Mouse (Mus musculus): ENCODE results near the gene Hist2h2aa1. TPM values are rescaled to one million over a fixed set of nuclear protein-coding genes. Genes with fewer than 3 reads are reported as not detected.
"Not testable (repeated sequence)": the region's sequence is repeated elsewhere in the genome, so short reads cannot be mapped to it uniquely, and the experiment has no call there.

Hist2h2aa1 gene
- polyA plus RNA-seq, 1 experiment from 2014 or later, result 15.7 TPM

DNA sequence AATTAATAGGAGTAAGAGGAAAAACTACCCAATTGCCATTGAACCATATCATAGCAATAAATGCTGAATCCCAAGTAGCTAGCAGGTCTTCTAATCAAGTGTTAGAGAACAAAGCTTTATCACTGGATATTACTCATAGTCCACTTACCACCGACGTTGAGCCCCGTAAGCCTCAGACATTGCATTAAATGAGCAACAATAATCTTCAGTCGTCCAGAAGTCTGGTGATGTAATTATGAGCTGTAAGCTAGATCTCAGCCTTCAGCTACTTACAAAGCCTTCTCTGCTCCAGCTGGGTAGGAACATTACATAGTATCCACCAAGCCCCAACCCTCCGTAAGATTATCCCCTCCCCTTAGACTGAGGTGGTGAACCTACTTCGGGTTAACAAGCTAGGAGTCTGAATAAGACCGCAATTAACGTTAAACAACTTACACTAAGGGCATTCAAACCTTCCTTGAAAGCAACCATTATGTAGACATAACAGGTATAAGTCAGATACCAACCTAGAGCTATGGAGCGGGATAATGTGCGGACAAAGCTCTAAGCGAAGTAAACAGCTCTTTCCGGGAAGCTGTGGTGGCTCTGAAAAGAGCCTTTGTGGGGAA, 7.3 kb upstream of the Hist2h2aa1 start:
- peak overlapping the region; percentile 71 for H3K9ac ChIP-seq
- peak overlapping the region; percentile 89 for H3K4me2 ChIP-seq
- peak overlapping the region; percentile 45 for H3K4me3 ChIP-seq (ENCODE audit: low read depth, low read length)
- ATAC-seq (ENCODE audit: insufficient read depth) (no peak), DNase-seq (peak; percentile 66)
- under 1% methylated on average over 12 of the region's 12 CpGs for WGBS
- H3K27me3 ChIP-seq (ENCODE audit: insufficient read depth, low read length), result no peaks in the 10 kb centered on the region
- no peaks in the 10 kb centered on the region for H3K36me3 ChIP-seq (ENCODE audit: insufficient read depth)
- H3K4me1 ChIP-seq (ENCODE audit: insufficient read depth), result 0 out of 2 replicates have a peak, but pooled peaks cover 2% of the 10 kb centered on the region
- H3K9me3 ChIP-seq (ENCODE audit: low read depth, low read length), result no peaks in the 10 kb centered on the region
- peak overlapping the region; percentile 88 for H3K27ac ChIP-seq (ENCODE audit: low read depth)
- TF ChIP-seq CTCF (IDR thresholded peaks at IDR 0.05; ENCODE audit: low read depth), result no peak

DNA sequence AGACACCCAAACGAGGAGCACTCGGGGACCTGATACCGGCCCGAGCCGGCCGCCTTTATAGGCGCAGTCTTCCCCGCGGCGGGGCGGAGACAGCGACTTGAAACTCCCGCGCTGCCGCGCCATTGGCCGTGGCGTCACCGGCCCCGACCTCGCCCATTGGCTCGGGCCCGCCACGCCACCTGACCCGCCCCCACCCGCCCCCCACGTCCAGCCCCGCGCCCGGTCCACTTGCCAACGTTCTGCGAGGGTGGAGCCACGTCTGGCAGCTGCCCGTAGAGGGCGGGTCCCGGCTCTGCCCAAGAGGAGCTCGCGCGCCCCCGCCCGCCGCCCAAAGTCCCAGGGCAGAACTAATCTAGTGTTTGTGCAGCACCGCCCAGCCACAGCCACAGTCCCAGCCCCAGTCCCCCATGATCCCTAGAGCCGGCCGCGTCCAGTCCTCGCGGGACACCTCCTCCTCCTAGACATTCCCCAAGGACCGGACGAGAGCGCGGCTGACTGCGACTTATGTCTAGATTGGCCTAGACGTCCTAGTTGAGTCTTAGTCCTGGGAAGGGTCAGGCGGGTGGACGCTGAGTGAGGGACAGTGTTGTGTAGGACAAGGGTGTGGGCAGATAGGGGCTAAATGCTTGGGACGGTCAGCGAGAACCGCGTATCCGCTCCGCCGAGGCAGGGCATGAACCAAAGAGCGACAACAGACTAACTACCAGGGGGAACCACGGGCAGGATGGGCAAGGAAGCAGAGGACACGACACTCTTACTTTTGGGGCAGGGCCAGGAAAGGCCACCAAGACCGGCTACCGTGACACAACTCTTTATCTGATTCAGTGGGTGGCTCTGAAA, 6.1 kb upstream of the Hist2h2aa1 start, which contains the start of gene Hist2h3c2:
TSS of gene Hist2h3c2 (minus strand) at position 174 of the 840 bp plus-strand sequence.
- H3K27me3 ChIP-seq (ENCODE audit: insufficient read depth, low read length); DNase-seq; H3K36me3 ChIP-seq (ENCODE audit: insufficient read depth); H3K4me1 ChIP-seq (ENCODE audit: insufficient read depth); H3K9me3 ChIP-seq (ENCODE audit: low read depth, low read length): not testable (repeated sequence)
- Histone ChIP-seq H3K4me3 (ENCODE audit: low read depth, low read length) (peak within 1 kb of the TSS; percentile 45), H3K27ac (ENCODE audit: low read depth) (peak within 1 kb of the TSS; percentile 88), H3K9ac (peak within 1 kb of the TSS; percentile 71), H3K4me2 (peak within 1 kb of the TSS; percentile 89)
- under 1% methylated on average over 20 of the region's 68 CpGs for WGBS
- peak; percentile 92 for ATAC-seq (ENCODE audit: insufficient read depth)

DNA sequence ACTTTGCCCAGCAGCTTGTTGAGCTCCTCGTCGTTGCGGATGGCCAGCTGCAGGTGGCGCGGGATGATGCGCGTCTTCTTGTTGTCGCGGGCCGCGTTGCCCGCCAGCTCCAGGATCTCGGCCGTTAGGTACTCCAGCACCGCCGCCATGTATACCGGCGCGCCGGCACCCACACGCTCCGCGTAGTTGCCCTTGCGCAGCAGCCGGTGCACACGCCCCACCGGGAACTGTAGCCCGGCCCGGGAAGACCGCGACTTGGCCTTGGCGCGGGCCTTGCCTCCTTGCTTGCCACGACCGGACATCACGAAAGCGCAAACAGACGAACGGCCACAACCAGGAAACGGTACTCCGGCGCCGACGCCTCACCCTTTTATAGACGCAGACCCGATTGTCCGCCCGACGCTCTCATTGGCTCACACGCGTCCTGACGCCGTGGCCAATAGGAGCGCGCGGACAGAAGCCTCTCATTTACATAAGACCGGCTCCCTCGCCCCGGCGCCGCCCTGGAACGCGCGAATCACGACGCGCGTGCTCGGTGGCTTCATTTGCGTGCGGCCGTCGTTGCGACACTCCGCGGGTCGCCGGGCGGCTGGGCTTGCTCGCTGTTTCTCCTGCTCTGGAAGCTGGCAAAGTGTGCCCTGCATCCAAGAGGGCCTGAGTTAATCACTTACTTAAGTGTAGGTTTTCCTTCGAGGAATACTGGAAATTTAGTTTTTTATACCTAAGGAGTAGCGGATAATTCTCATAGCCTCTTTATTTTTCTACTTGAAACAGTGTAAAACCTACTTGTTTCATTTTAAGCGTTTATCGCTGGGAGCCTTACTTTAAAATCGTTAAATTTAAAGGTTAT, 5.1 kb upstream of the Hist2h2aa1 start, which contains the start of gene Hist2h2aa2:
TSS of gene Hist2h2aa2 (minus strand) at position 328 of the 850 bp plus-strand sequence.
- 4% methylated on average over 28 of the region's 85 CpGs for WGBS
- not testable (repeated sequence) for H3K36me3 ChIP-seq (ENCODE audit: insufficient read depth); H3K27me3 ChIP-seq (ENCODE audit: insufficient read depth, low read length); H3K4me1 ChIP-seq (ENCODE audit: insufficient read depth); H3K9me3 ChIP-seq (ENCODE audit: low read depth, low read length)
- Histone ChIP-seq H3K27ac (ENCODE audit: low read depth) (peak within 1 kb of the TSS; percentile 94), H3K9ac (peak within 1 kb of the TSS; percentile 47), H3K4me3 (ENCODE audit: low read depth, low read length) (peak within 1 kb of the TSS; percentile 29; the same call in 1 of the 2 replicates), H3K4me2 (peak within 1 kb of the TSS; percentile 54)
- DNase-seq, result peak; percentile 84
- peak; percentile 75 for ATAC-seq (ENCODE audit: insufficient read depth)

DNA sequence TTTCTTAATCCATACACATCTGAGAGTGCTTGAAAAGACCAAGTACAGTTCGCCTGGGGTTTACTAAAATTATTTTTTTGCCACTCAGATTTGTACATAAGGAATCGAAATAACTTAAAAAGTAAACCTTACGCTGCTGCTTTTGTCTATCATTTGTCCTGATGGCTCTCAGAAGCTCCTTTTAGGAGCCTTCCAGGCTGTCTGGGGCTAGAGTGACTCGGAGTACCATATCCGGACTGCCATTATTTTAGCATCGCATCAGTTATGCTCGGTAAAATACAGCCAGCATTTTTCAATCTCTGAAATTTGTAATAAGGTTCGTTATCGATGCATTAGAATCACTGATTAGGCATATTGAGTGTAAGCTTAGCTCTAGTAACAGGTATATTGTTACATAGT, 4.5 kb upstream of the Hist2h2aa1 start:
- WGBS, result 72% methylated on average over 9 of the region's 9 CpGs
- DNase-seq, result peak; percentile 14

GRCm38 (mm10) chr3:96243921-96244572, 1.2 kb upstream of the Hist2h2aa1 start:
- peak overlapping the region; percentile 70 for H3K4me2 ChIP-seq
- peaks cover 8% of the 10 kb centered on the region for H3K4me1 ChIP-seq (ENCODE audit: insufficient read depth)
- no peaks in the 10 kb centered on the region for H3K27me3 ChIP-seq (ENCODE audit: insufficient read depth, low read length)
- no peak for ATAC-seq (ENCODE audit: insufficient read depth)
- no peaks in the 10 kb centered on the region for H3K36me3 ChIP-seq (ENCODE audit: insufficient read depth)
- peak overlapping the region; percentile 42 for H3K4me3 ChIP-seq (ENCODE audit: low read depth, low read length)
- peak overlapping the region; percentile 67 for H3K9ac ChIP-seq
- no peak for TF ChIP-seq CTCF (IDR thresholded peaks at IDR 0.05; ENCODE audit: low read depth)
- no peaks in the 10 kb centered on the region for H3K9me3 ChIP-seq (ENCODE audit: low read depth, low read length)
- 75% methylated on average over 7 of the region's 7 CpGs for WGBS
- peak overlapping the region; percentile 98 for H3K27ac ChIP-seq (ENCODE audit: low read depth)
- DNase-seq, result no peak

More for the DNA sequence above, 4.5 kb upstream of the Hist2h2aa1 start:
- Histone ChIP-seq H3K4me2 (peak overlapping the region; percentile 54), H3K9me3 (ENCODE audit: low read depth, low read length) (no peaks in the 10 kb centered on the region), H3K4me1 (ENCODE audit: insufficient read depth) (peaks cover 10% of the 10 kb centered on the region), H3K27ac (ENCODE audit: low read depth) (peak overlapping the region; percentile 94), H3K4me3 (ENCODE audit: low read depth, low read length) (0 out of 2 replicates have a peak overlapping the region, but pooled peaks have one; percentile 9), H3K36me3 (ENCODE audit: insufficient read depth) (no peaks in the 10 kb centered on the region), H3K27me3 (ENCODE audit: insufficient read depth, low read length) (no peaks in the 10 kb centered on the region), H3K9ac (peak overlapping the region; percentile 47)
- ATAC-seq (ENCODE audit: insufficient read depth), result no peak
- no peak for TF ChIP-seq CTCF (IDR thresholded peaks at IDR 0.05; ENCODE audit: low read depth)

GRCm38 (mm10) chr3:96246018-96246417, 721 bp downstream of the Hist2h2aa1 start:
- peak overlapping the region; percentile 43; the same call in 1 of the 2 replicates for H3K9ac ChIP-seq
- not testable (repeated sequence) for H3K27me3 ChIP-seq (ENCODE audit: insufficient read depth, low read length); H3K4me1 ChIP-seq (ENCODE audit: insufficient read depth); H3K36me3 ChIP-seq (ENCODE audit: insufficient read depth); H3K9me3 ChIP-seq (ENCODE audit: low read depth, low read length); ATAC-seq (ENCODE audit: insufficient read depth); DNase-seq; H3K4me2 ChIP-seq
- H3K27ac ChIP-seq (ENCODE audit: low read depth), result peak overlapping the region; percentile 70; the same call in 1 of the 2 replicates
- peak overlapping the region; percentile 22; the same call in 1 of the 2 replicates for H3K4me3 ChIP-seq (ENCODE audit: low read depth, low read length)
- WGBS, result 0% methylated on average over 10 of the region's 21 CpGs

DNA sequence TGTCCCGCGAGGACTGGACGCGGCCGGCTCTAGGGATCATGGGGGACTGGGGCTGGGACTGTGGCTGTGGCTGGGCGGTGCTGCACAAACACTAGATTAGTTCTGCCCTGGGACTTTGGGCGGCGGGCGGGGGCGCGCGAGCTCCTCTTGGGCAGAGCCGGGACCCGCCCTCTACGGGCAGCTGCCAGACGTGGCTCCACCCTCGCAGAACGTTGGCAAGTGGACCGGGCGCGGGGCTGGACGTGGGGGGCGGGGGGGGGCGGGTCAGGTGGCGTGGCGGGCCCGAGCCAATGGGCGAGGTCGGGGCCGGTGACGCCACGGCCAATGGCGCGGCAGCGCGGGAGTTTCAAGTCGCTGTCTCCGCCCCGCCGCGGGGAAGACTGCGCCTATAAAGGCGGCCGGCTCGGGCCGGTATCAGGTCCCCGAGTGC, 1.1 kb downstream of the Hist2h2aa1 start, which contains the start of gene Hist2h3c1:
TSS of gene Hist2h3c1 (plus strand) at position 259 of the 430 bp plus-strand sequence.
- H3K27me3 ChIP-seq (ENCODE audit: insufficient read depth, low read length); H3K36me3 ChIP-seq (ENCODE audit: insufficient read depth); H3K4me1 ChIP-seq (ENCODE audit: insufficient read depth); H3K9me3 ChIP-seq (ENCODE audit: low read depth, low read length); DNase-seq: not testable (repeated sequence)
- WGBS, result 1% methylated on average over 11 of the region's 47 CpGs
- peak within 1 kb of the TSS; percentile 86 for H3K27ac ChIP-seq (ENCODE audit: low read depth)
- peak within 1 kb of the TSS; percentile 70 for H3K4me2 ChIP-seq
- H3K4me3 ChIP-seq (ENCODE audit: low read depth, low read length), result peak within 1 kb of the TSS; percentile 52
- peak within 1 kb of the TSS; percentile 62 for H3K9ac ChIP-seq
- peak; percentile 92 for ATAC-seq (ENCODE audit: insufficient read depth)

Data from lung, embryonic 14.5 days (tissue).